Mouse (Mus musculus): ENCODE results near the gene Capza3. TPM values are rescaled to one million over a fixed set of nuclear protein-coding genes. Genes with fewer than 3 reads are reported as not detected.

Capza3 gene
- total RNA-seq (2014; fragmentation: Nextera tagmentation) (not detected in 2 replicates), total RNA-seq (2017) (not detected in 2 replicates), polyA plus RNA-seq (2012) (not detected in 2 replicates)

DNA sequence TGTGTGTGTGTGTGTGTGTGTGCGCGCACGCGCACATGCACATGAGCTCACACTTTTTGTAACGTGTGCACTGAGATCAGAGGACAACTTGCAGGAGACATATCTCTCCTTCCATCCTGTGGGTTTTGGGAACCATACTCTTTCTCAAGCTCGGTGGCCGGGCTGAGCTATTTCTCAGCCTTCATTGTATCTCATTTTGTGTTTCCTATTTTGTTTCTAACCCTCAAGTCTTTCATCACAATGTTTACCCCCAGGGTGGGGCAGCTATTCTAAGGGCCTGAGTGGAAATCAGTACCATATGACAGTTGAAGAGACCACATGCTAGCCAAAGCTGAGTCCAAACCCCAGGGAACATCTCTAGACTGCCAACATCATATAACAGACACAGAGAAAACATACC is at the start of gene Capza3:
Gene Capza3 (plus strand): TSS at position 301 of the 400 bp plus-strand sequence.
- Histone ChIP-seq H3K27me3 (ENCODE audit: insufficient read depth, low read length) (no peaks in the 10 kb centered on the region), H3K36me3 (replicated peaks) (no peaks in the 10 kb centered on the region), H3K4me1 (ENCODE audit: insufficient read depth, low read depth, low read length) (no peaks in the 10 kb centered on the region), H3K4me3 (ENCODE audit: low read depth, low read length) (no peak within 1 kb of the TSS), H3K9me3 (replicated peaks) (peaks cover 30% of the 10 kb centered on the region)
- no peak for DNase-seq (ENCODE audit: low spot score)
- no peak for ATAC-seq (ENCODE audit: extremely low read depth, insufficient number of reproducible peaks, low FRiP score, poor library complexity, severe bottlenecking)
- TF ChIP-seq POLR2AphosphoS5 (IDR thresholded peaks at IDR 0.05; ENCODE audit: insufficient replicate concordance, low read depth, low read length) (no peak), CTCF (IDR thresholded peaks at IDR 0.05; ENCODE audit: low read depth, low read length) (no peak), GATA2 (IDR thresholded peaks at IDR 0.05; ENCODE audit: borderline replicate concordance, low read depth, low read length) (no peak), GATA1 (IDR thresholded peaks at IDR 0.05; ENCODE audit: borderline replicate concordance, low read length) (no peak), TAL1 (conservative IDR thresholded peaks at IDR 0.05; ENCODE audit: low read depth, low read length) (no peak)

GRCm38 (mm10) chr6:140005181-140005580 is 35.9 kb upstream of the Capza3 start:
- TF ChIP-seq TAL1 (conservative IDR thresholded peaks at IDR 0.05; ENCODE audit: low read depth, low read length) (no peak), POLR2AphosphoS5 (IDR thresholded peaks at IDR 0.05; ENCODE audit: insufficient replicate concordance, low read depth, low read length) (no peak), GATA2 (IDR thresholded peaks at IDR 0.05; ENCODE audit: borderline replicate concordance, low read depth, low read length) (no peak), CTCF (IDR thresholded peaks at IDR 0.05; ENCODE audit: low read depth, low read length) (no peak), GATA1 (IDR thresholded peaks at IDR 0.05; ENCODE audit: borderline replicate concordance, low read length) (no peak)
- ATAC-seq (ENCODE audit: extremely low read depth, insufficient number of reproducible peaks, low FRiP score, poor library complexity, severe bottlenecking) = no peak

DNA sequence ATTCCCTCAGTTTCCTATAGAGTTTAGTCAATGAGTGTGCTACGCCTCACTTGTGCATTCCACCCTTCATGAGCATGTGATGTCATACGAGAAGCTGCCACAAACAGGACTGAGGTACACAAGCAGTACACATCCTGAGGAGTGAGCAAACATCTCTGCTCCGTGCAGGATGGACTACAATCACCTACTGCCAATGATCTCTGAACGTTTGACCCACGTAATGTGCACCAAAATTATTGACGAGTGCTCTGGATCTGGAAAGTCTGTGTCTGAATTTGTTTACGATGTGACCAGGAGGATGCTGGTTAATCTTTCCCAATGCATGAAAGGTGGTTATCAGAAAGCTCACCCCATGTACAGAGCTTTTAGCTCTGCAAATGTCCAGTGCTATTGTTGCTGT is 16.6 kb upstream of the Capza3 start:
- no peak for ATAC-seq (ENCODE audit: extremely low read depth, insufficient number of reproducible peaks, low FRiP score, poor library complexity, severe bottlenecking)
- Histone ChIP-seq H3K4me3 (ENCODE audit: low read depth, low read length) (no peak overlapping the region), H3K4me1 (ENCODE audit: insufficient read depth, low read depth, low read length) (no peaks in the 10 kb centered on the region), H3K27me3 (ENCODE audit: insufficient read depth, low read length) (no peaks in the 10 kb centered on the region), H3K36me3 (replicated peaks) (no peaks in the 10 kb centered on the region), H3K9me3 (replicated peaks) (peaks cover 40% of the 10 kb centered on the region)
- DNase-seq (ENCODE audit: low spot score) = no peak
- TF ChIP-seq CTCF (IDR thresholded peaks at IDR 0.05; ENCODE audit: low read depth, low read length) (no peak), TAL1 (conservative IDR thresholded peaks at IDR 0.05; ENCODE audit: low read depth, low read length) (no peak), POLR2AphosphoS5 (IDR thresholded peaks at IDR 0.05; ENCODE audit: insufficient replicate concordance, low read depth, low read length) (no peak)

More at GRCm38 (mm10) chr6:140005181-140005580, 35.9 kb upstream of the Capza3 start:
- H3K4me1 ChIP-seq (ENCODE audit: insufficient read depth, low read depth, low read length) = no peaks in the 10 kb centered on the region
- peaks cover 19% of the 10 kb centered on the region for H3K9me3 ChIP-seq (replicated peaks)
- no peaks in the 10 kb centered on the region for H3K27me3 ChIP-seq (ENCODE audit: insufficient read depth, low read length)
- no peaks in the 10 kb centered on the region for H3K36me3 ChIP-seq (replicated peaks)
- no peak for DNase-seq (ENCODE audit: low spot score)
- H3K4me3 ChIP-seq (ENCODE audit: low read depth, low read length) = no peak overlapping the region

DNA sequence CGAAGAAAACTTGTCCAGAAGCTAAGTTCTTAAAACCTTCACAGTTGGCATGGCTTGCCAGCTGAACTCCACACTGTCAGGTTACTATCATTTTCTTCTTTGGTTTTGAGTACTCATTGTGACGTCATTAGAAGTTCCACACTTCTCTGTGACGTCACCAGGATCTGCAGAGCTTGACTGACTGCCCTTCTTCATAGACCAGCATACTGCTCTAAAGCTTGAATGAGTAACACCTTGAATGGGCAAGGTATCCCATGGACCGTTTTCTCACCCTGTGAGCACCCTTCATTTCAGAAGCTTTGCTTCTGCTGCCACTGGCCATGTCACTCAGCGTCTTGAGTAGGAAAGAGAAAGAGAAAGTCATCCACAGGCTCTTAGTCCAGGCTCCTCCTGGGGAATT is 305 bp downstream of the Capza3 start, which contains the start of gene Plcz1:
Gene Plcz1 (minus strand): TSS at position 101 of the 400 bp plus-strand sequence.
- TF ChIP-seq POLR2AphosphoS5 (IDR thresholded peaks at IDR 0.05; ENCODE audit: insufficient replicate concordance, low read depth, low read length) (no peak), GATA2 (IDR thresholded peaks at IDR 0.05; ENCODE audit: borderline replicate concordance, low read depth, low read length) (no peak), TAL1 (conservative IDR thresholded peaks at IDR 0.05; ENCODE audit: low read depth, low read length) (no peak), GATA1 (IDR thresholded peaks at IDR 0.05; ENCODE audit: borderline replicate concordance, low read length) (no peak), CTCF (IDR thresholded peaks at IDR 0.05; ENCODE audit: low read depth, low read length) (no peak)
- H3K9me3 ChIP-seq (replicated peaks) = peaks cover 33% of the 10 kb centered on the region
- ATAC-seq (ENCODE audit: extremely low read depth, insufficient number of reproducible peaks, low FRiP score, poor library complexity, severe bottlenecking) = no peak

GRCm38 (mm10) chr6:140051476-140051875 is 10.4 kb downstream of the Capza3 start:
- ATAC-seq (ENCODE audit: extremely low read depth, insufficient number of reproducible peaks, low FRiP score, poor library complexity, severe bottlenecking) = no peak
- no peak for TF ChIP-seq GATA1 (IDR thresholded peaks at IDR 0.05; ENCODE audit: borderline replicate concordance, low read length)
- no peak for TF ChIP-seq TAL1 (conservative IDR thresholded peaks at IDR 0.05; ENCODE audit: low read depth, low read length)
- TF ChIP-seq CTCF (IDR thresholded peaks at IDR 0.05; ENCODE audit: low read depth, low read length) = no peak
- no peak for TF ChIP-seq GATA2 (IDR thresholded peaks at IDR 0.05; ENCODE audit: borderline replicate concordance, low read depth, low read length)
- TF ChIP-seq POLR2AphosphoS5 (IDR thresholded peaks at IDR 0.05; ENCODE audit: insufficient replicate concordance, low read depth, low read length) = no peak
- Histone ChIP-seq H3K36me3 (replicated peaks) (no peaks in the 10 kb centered on the region), H3K4me3 (ENCODE audit: low read depth, low read length) (no peak overlapping the region), H3K9me3 (replicated peaks) (peaks cover 29% of the 10 kb centered on the region), H3K4me1 (ENCODE audit: insufficient read depth, low read depth, low read length) (no peaks in the 10 kb centered on the region), H3K27me3 (ENCODE audit: insufficient read depth, low read length) (no peaks in the 10 kb centered on the region)
- no peak for DNase-seq (ENCODE audit: low spot score)

More for the DNA sequence above, 305 bp downstream of the Capza3 start, which contains the start of gene Plcz1:
- no peak for DNase-seq (ENCODE audit: low spot score)
- Histone ChIP-seq H3K36me3 (replicated peaks) (no peaks in the 10 kb centered on the region), H3K27me3 (ENCODE audit: insufficient read depth, low read length) (no peaks in the 10 kb centered on the region), H3K4me3 (ENCODE audit: low read depth, low read length) (no peak within 1 kb of the TSS), H3K4me1 (ENCODE audit: insufficient read depth, low read depth, low read length) (no peaks in the 10 kb centered on the region)

- DNase-seq (ENCODE audit: low spot score) = no peak
- Histone ChIP-seq H3K9me3 (replicated peaks) (peaks cover 37% of the 10 kb centered on the region), H3K4me1 (ENCODE audit: insufficient read depth, low read depth, low read length) (no peaks in the 10 kb centered on the region), H3K4me3 (ENCODE audit: low read depth, low read length) (no peak overlapping the region), H3K27me3 (ENCODE audit: insufficient read depth, low read length) (no peaks in the 10 kb centered on the region), H3K36me3 (replicated peaks) (no peaks in the 10 kb centered on the region)
- TF ChIP-seq GATA1 (IDR thresholded peaks at IDR 0.05; ENCODE audit: borderline replicate concordance, low read length) = no peak
- TF ChIP-seq TAL1 (conservative IDR thresholded peaks at IDR 0.05; ENCODE audit: low read depth, low read length) = no peak
- TF ChIP-seq POLR2AphosphoS5 (IDR thresholded peaks at IDR 0.05; ENCODE audit: insufficient replicate concordance, low read depth, low read length) = no peak
- TF ChIP-seq GATA2 (IDR thresholded peaks at IDR 0.05; ENCODE audit: borderline replicate concordance, low read depth, low read length) = no peak
- no peak for TF ChIP-seq CTCF (IDR thresholded peaks at IDR 0.05; ENCODE audit: low read depth, low read length)
- no peak for ATAC-seq (ENCODE audit: extremely low read depth, insufficient number of reproducible peaks, low FRiP score, poor library complexity, severe bottlenecking)
These were observed 13.3 kb downstream of the Capza3 start for GRCm38 (mm10) chr6:140054271-140054928.

All from G1E (cell line).